Mouse (Mus musculus): ENCODE results near the gene Gemin4.

The Gemin4 gene

DNA sequence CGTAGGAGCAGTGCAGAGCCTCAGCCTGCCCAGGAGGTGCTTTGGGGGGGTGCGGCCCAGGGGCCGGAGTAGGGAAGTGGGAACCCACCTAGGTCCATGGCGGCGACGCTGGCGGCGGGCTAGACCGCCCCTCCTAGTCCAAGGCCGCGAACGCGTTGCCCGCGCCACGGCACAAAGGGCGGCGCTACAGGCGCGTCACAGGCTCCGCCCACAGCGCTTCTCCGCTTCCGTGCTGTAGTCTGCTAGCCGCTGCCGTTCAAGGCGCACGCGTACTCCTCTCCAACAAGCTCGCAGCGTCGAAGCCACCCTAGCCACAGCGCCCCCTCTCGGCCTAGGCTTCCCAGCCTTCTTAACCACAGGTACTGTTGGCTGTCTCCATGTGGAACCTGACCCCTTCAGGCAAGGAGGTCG, at the start of gene Gemin4, which contains the start of gene Dbil5:
Gemin4 (minus strand) TSS at position 275 of the 411 bp plus-strand sequence.
Dbil5 (plus strand) TSS at position 219 of the 411 bp plus-strand sequence.
- DNase-seq (ENCODE audit: low spot score in 2 of 2): peak; percentile 95 to 97

DNA sequence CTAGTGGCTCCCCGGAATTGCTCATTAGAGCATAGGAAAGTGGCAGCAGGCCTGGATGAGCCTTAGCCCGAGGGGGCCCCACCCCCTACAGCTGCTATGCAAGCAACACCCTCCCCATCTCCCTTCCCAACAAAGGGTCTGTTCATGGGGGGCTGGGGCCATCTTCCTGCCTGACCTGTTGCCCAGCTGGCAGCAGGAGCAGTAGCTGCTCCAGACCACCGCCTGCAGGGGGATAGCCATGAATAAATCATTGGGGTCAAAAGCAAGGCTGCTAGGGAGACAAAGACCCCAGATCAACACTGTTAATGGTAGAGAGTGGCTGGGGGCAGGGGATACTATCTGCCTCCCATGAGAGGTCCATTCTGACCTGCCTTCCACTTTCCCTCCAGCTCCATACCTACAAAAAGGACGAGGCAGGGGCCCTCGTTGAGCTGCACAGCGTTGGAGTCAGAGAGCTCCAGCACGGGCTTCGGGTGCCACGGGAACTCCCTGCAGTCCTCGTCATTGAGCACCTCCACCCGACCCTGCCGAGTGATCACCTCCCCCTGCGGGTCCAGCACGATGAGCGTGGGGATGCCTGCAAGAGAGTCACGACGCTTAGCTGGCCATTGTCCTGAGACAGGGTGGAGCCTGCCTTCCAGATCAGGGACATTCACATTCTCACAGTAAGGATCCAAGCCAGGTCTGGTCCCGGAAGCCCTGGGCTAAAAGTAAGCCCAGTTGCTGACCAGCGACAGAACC, 45.3 kb upstream of the Gemin4 start:
- DNase-seq (ENCODE audit: low spot score in 2 of 2): no peak

DNA sequence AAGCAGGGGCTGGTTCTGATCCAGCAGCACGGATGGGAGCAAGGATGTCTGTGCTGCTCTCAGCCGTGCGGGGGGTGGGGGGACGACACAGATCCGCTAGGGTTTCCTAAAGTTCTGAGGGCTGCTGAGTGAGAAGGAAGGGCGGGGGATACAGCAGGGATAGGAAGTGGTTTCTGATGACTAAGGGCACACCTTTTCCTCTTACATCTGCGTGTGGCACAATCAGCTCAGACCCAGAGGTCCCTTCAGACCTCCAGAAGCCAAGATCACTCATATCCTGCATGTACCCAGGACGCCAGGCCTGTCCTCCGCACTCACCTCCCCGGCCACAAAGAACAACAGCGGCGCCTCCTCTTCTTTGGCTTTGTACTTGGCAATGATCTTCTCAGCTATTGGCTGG, 43.8 kb upstream of the Gemin4 start:
- DNase-seq (ENCODE audit: low spot score in 2 of 2): no peak

DNA sequence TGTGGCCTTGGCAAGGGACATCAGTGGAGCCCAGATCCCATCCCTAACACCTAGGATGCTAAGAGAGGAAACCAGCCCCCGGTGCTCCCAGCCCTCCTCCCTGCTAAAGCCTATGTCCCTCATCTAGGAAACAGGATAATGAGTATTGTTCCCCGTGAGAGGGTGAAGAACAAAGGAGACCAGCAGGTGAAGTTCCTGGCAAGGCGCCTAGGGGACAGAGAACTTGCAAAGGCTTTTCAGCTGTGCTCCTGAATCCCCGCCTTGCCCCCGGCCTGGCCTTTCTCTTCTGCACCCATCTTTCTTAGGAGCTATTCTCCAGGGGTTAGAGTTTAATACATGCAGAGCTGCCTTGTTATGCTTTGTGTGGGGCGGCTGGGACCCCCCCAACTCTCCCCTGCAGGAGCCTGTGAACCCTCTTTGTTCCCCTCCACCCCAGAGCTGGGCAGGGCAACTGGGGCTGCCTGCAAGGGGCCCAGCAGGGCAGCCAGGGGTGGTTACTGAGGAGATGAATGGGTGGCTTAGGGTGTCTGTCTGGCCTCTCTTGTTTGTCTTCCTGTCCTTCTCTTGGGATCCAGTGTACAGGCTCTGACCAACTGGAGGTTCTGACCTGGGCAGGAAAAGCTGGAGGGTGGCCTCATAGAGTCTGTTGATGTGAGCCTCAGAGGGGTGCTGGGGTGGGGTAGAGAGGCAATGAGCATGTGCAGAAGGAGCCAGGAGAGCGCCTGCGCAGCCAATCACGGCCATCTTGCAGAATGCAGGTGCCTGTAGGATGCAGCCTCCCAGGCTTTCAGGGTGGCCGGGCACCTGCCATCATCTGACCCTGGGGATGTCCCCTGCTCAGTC, 43.0 kb upstream of the Gemin4 start:
- no peak for DNase-seq (ENCODE audit: low spot score in 2 of 2)

DNA sequence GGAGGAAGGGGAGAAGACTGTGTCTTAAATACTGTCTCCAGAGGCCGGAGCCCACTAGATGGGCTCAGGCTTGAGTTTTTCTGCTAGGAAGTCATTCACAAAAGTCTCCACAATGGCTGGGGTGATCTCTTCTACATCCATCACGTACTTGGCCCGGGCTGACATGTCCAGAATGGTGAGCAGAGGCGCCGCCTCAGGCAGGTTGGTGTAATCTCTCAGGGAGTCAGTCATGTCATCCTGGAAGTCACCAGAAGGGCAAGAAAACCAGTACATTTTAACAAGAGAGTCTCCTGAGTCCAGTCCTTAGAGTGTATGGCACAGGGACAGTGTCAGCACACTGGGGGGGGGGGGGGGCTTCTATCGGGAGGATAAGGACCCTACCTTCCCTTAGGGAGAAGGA, 41.0 kb upstream of the Gemin4 start:
- DNase-seq (ENCODE audit: low spot score in 2 of 2): no peak

DNA sequence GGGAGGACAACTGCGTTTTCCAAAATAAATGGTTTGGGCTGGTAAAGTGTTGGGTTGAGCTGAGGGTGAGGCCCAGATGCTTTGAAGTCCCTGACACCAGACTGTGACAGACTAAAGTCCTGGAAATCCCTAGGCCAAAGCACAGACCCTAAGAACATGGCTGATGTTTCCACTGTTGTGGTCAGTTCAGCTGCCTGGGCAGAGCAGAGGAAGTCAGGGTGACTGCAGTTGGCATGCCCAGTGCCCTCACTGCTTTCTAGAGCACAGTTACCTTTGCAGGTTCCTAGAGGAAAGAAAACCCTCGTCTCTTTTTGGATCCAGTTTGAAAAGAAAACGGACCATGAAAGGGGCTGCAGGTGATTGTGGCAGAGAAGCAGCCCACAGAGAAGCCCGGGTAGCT, 39.9 kb upstream of the Gemin4 start:
- DNase-seq (ENCODE audit: low spot score in 2 of 2): no peak

DNA sequence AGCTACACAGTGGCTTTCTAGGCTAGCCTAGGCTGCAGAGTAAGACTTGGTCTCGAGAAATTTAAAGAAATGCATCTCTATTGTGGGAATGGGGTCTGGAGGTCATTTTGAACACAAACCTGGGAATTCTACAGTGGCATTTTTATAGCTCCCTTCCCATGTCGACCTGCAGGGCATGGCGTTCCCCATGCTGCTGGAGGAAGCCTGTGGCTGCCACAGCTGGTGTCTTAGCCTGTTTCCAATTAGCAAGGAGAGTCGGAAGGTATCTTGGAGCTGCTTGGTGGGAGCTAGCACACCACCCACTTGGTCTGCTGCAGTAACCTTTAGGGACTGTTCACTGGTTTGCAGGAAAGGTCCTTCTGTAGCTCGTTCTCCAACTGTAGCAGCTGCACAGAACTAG, 38.7 kb upstream of the Gemin4 start:
- no peak for DNase-seq (ENCODE audit: low spot score in 2 of 2)

DNA sequence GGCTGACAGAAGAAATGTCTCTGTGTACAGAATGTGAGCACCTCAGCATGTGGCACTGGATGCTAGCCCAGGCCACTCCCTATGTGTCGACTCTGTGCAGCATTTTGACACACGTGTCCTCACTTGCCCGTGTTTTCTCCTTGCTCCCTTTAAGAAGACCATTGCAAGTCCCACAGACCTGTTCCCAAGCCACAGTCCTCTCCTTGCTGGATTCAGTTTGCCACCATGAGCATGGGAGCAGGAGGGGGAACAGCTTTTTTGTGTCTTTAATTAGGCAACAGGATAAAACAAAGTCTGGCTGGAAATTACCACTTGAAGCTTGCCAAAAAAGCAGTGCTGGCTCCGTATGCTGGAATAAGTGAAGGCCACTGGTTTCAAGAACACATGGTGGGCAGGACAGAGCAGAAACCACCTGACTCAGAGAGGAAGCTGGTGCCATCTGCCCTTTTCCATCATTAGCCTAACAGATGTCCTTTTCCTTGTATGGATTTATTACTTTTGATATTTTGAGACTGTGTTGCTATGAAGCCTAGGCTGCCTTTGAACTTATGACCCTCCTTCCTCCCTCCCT, 38.1 kb upstream of the Gemin4 start:
- peak in 1 of 2 experiments; percentile 32 for DNase-seq (ENCODE audit: low spot score in 2 of 2)

DNA sequence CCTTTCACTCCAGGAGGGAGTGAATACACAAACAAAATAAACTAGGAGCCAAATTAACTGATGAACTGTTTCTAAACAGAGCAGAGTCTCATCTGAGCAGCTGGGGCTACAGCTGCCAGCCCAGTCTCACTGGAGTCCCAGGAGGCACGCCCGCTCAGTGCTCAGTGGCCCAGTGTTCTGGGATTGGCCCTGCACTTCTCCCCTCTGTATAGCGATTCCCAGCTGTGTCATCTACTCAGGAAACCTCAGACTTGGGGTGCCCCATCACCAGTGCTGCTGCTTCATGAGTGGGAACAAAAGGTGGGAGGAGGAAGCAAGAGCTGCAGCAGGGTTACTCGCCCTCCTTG, 36.4 kb upstream of the Gemin4 start:
- DNase-seq (ENCODE audit: low spot score in 2 of 2): no peak

DNA sequence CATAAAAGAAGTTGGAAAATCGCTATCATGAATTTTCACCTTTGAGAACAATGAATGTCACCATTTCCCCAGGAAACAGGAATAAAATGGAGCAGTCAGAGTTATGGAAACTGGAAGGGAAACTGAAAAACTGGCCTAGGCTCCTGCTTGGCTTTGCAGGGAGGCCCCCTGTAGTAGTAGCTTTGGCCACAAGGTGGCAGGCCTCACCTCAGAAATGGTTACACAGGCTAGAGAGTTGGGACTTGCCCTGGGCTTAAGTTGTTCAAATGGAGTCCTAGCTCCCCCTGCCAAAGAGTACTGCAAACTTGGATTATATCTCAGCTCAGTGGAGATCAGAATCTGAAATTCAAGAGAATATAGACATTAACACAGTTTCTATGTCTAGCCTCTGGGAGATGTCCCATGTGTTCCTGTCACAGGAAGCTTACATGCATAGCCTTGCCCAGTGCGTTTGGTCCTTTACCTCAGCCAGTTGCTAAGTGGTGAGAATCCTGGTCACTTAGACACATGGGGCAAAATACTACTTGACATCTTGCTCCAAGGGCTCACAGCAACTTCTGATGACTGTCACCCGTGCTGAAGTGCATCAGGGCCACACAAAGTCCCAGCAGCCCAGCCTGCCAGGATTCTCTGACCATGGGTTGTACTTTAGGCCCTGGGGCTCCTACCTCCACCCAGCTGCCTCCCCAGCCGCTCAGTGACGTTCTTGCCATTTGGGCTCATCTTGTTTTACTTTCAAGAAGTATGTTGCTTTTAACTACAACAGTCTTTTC, 35.9 kb upstream of the Gemin4 start:
- DNase-seq (ENCODE audit: low spot score in 2 of 2): peak; percentile 79 to 86

DNA sequence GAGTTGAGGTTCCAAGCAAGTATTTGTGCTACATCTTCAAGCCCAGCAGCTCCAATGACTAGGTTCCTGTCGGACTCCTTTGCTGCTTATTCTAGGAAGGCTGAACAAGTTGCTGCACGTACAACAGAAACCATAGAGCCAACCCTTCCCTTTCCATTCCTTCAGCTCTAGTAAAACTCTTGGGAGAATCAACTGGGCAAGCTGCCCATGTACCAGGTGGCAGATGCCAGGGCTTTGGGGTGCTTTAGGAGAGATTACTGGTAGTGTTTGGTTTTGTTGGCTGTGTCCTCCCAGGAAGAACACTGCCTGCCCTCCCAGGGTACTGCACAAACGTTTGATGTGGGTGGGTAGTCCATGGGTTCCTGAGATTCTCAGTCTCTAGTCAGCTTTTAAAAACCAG, 34.6 kb upstream of the Gemin4 start:
- no peak for DNase-seq (ENCODE audit: low spot score in 2 of 2)

DNA sequence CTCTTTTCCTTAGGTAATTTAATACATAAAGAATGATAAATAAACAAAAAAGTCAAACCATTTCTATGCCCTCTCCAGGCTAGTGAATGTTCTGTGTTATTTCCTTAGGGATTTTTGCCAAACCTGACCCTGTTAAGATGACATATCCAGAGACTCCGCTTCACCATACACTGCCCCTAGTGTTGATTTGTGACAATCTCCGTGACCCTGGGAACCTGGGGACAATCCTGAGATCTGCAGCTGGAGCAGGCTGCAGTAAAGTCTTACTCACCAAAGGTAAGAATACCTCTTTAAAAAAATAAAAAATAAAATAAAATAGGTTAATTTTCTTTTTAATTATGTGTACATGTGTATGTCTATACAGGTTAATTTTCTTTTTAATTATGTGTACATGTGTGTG, 29.8 kb upstream of the Gemin4 start:
- DNase-seq (ENCODE audit: low spot score in 2 of 2): no peak

DNA sequence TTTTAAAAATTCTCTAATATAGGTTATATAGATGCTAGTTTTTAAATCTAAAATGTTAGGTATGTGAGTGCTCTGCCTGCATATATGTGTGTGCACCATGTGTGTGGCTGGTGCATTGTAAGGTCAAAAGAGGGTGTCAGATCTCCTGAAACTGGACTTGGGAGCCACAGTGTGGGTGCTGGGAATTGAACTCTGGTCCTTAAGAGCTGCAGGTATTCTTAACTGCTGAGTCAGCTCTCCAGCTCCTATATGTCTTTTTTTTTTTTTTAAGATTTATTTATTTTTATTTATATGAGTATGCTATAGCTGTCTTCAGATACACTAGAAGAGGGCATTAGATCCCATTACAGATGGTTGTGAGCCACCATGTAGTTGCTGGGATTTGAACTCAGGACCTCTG, 29.0 kb upstream of the Gemin4 start:
- no peak for DNase-seq (ENCODE audit: low spot score in 2 of 2)

DNA sequence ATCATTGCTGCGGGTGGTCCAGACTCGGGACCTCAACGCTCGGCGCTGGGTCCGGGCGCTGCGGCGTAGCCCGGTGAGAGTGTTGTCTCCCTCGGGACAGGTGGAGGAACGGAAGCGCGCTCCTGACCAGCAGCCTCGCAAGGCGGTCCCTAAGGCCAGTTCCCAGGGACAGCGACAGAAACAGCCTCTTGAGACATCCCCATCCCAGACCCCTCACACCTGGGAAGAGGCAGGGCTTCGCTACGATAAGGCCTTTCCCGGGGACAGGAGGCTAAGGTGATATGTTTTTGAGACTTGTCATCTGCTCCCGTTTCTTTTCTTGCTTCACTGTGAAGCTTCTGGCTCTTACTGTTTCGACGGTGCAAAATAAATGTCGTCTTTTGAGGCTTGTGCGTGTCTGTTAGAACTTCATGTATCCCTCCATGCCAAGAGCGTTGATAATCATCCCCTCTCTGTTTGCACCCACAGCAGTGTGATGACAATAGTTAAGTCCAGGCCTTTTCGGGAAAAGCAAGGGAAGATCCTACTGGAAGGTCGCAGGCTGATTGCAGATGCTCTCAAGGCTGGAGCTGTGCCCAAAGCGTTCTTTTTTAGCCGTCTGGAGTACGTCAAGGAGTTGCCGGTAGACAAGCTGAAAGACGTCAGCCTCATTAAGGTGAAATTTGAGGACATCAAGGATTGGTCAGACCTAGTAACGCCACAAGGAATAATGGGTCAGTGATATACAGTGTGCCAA, 26.5 kb upstream of the Gemin4 start:
- DNase-seq (ENCODE audit: low spot score in 2 of 2): no peak

DNA sequence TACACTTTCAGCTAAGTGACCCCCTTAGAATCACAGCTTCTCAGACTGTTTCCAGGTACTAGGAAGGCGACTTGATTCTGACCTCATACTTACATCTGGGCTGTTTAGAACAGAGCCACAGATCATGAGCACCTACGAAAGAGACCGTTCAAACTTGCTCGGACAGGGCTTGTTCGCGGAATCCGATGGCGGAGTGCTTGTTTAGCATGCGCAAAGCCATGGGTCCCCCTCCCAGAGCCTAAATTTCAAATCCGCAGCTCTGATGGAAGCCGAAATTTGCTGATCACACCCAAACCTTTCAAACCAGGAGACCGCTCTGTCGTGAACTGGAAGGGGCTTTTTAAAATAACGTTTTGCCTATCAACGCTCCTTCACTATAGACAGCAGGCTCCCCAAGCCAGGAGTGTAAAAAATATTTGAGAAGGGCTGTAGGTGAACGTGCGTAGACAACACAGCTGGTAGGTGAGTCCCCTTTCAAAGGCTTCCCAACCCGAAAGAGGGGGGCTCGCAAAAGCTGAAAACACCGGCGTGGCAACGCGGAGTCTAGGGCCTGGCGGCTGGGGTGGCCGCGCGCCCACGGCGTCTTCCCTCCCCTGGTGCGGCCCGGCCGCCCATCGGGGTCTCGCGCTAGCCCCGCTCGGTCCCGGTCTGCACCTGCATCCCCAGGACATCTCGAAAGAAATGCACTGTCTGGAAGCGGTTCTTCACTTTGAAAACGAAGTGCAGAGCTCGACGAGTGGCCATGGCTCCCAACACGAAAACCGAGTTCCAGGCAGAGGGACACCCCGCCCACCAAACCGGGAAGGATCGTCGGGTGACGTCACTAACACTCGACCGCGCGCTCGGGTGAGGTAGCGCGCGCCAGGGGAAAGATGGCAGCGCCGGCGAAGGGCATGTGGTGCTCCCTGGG, 25.7 kb upstream of the Gemin4 start, which contains the start of the genes Mrm3 and Glod4:
Mrm3 (plus strand) TSS at position 815 of the 910 bp plus-strand sequence.
Glod4 (minus strand) TSS at position 825 of the 910 bp plus-strand sequence.
- DNase-seq (ENCODE audit: low spot score in 2 of 2): peak; percentile 93 to 94

DNA sequence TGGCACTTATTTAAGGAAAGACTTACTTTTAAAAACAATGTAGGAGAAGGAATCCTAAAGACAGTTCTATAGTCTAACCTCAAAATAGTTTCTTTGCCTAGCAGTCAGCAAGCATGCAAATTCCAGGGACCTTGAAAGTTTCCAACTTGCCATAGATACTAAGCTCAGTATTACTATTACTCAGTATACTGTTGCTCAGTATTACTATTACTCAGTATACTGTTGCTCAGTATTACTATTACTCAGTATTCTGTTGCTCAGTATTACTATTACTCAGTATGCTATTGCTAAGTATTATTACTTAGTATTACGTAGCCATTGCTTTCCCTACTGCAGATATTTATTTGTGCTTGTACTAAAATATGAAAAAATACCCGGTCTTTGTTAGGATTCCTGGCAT, 22.3 kb upstream of the Gemin4 start:
- DNase-seq (ENCODE audit: low spot score in 2 of 2): no peak

DNA sequence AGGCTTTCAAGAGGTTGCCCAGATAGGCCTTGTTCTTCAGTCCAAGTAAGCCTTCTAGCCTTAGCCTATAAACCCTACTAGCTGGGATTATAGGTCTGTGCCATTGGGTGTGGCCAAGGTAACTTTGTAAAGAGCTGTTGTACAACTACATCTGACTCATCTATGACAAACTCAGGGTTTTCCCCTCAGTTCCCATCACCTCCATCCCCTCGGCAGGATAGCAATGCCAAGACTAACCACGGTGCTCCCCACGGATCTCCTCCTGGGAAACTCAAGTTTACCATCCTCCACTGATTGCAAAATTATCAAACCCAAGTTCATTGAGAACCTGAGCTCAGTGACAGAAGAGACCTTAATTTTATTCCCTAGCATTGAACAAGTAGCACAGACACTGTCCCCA, 18.7 kb upstream of the Gemin4 start:
- DNase-seq (ENCODE audit: low spot score in 2 of 2): no peak

DNA sequence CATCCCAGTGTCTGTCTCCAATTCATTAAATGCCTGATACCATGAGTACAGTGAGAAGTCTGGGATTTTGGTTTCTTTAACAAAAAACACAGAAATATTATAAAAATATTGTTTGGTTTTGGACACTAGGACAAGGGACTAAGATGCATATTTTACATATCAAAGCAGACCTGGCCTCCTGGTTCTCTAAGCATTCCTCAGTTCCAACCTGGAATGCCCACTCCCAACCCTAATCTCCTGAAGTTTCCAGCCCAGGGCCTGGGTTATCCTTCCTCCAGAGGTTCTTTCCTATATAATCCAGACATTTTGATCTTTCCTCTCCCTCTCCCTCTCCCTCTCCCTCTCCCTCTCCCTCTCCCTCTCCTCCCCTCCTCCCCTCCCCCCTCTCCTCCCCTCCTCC, 7.6 kb upstream of the Gemin4 start:
- DNase-seq (ENCODE audit: low spot score in 2 of 2): no peak

DNA sequence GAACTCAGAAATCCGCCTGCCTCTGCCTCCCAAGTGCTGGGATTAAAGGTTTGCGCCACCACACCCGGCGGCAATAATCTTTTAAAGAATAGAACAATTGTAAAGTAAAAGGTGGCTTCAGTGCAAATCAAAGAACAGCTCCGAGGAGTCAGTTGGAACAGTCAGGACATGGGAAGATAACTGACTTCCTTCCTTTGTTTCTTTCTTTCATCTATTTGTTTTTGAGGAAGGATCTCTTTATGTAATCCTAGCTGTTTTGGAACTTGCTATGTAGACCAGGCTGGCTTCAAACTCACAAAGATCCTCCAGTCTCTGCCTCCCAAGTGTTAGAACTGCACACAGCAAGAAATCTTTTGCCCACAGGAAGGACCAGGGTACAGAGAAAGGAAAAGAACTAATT, 7.2 kb upstream of the Gemin4 start:
- no peak for DNase-seq (ENCODE audit: low spot score in 2 of 2)

Data from frontal cortex, postnatal 36 days (tissue).